Mouse (Mus musculus) MEL (cell line): Measurements from ENCODE around the gene Tbc1d10c. TPM values are rescaled to one million over a fixed set of nuclear protein-coding genes. Genes with fewer than 3 reads are reported as not detected.

Experiments used
- DNase-seq: peaks from one replicate; pipeline ENCODE4 v3.0.0; 2011; ENCODE audit warnings: low read depth, low spot score
- H3K27ac ChIP-seq: 2 replicates; pipeline ENCODE4 v1.5.1; 2012; ENCODE audit warnings: low read depth, mild to moderate bottlenecking, control low read depth, low read length, moderate library complexity; ENCODE audit not compliant: control insufficient read depth
- H3K27me3 ChIP-seq, 2 experiments: fragments of 150-350 bp in 1 of 2; sonication (generic) in 1 of 2; 2 replicates each; pipeline ENCODE4 v1.6.1; 2012; ENCODE audit warnings: low read length in 2 of 2, mild to moderate bottlenecking in 2 of 2, improper control_type of control experiment in 1 of 2, moderate library complexity in 1 of 2; ENCODE audit not compliant: insufficient read depth in 2 of 2, control insufficient read depth in 1 of 2
- H3K36me3 ChIP-seq, 2 experiments: 2 replicates each; pipeline ENCODE4 v1.6.1; 2012 to 2014; ENCODE audit warnings: low read length in 2 of 2, improper control_type of control experiment in 1 of 2, inconsistent platforms in 1 of 2, mild to moderate bottlenecking in 1 of 2; ENCODE audit not compliant: insufficient read depth in 2 of 2, control insufficient read depth in 1 of 2
- H3K4me1 ChIP-seq, 2 experiments: fragments of 150-350 bp in 1 of 2; sonication (generic) in 1 of 2; 2 replicates each; pipeline ENCODE4 v1.6.1; 2012; ENCODE audit warnings: low read length in 2 of 2, improper control_type of control experiment in 1 of 2, mild to moderate bottlenecking in 1 of 2; ENCODE audit not compliant: insufficient read depth in 2 of 2, control insufficient read depth in 1 of 2
- H3K4me3 ChIP-seq, 2 experiments: fragments of 150-350 bp in 1 of 2; sonication (generic) in 1 of 2; 2 replicates each; pipeline ENCODE4 v1.5.1; 2012; ENCODE audit warnings: low read depth in 2 of 2, low read length in 2 of 2, mild to moderate bottlenecking in 2 of 2, moderate library complexity in 2 of 2, control low read depth in 1 of 2, improper control_type of control experiment in 1 of 2; ENCODE audit not compliant: control insufficient read depth in 1 of 2, insufficient read depth in 1 of 2
- H3K79me2 ChIP-seq: 2 replicates; pipeline ENCODE4 v1.6.1; 2012; ENCODE audit warnings: mild to moderate bottlenecking, low read length, moderate library complexity; ENCODE audit not compliant: control insufficient read depth, poor library complexity, insufficient read depth
- H3K9ac ChIP-seq: 2 replicates; pipeline ENCODE4 v1.6.1; 2012; ENCODE audit warnings: low read depth, mild to moderate bottlenecking, control low read depth, low read length, moderate library complexity; ENCODE audit not compliant: control insufficient read depth, poor library complexity, severe bottlenecking
- H3K9me3 ChIP-seq: fragments of 150-350 bp; sonication (generic); replicated peaks from 2 replicates; pipeline ENCODE4 v1.6.1; 2012; ENCODE audit warnings: mild to moderate bottlenecking, low read length, improper control_type of control experiment, moderate library complexity; ENCODE audit not compliant: insufficient read depth
- BHLHE40 ChIP-seq: IDR thresholded peaks from 2 replicates; pipeline ENCODE4 v1.6.1; 2012; ENCODE audit warnings: low read depth, mild to moderate bottlenecking, inconsistent platforms, low read length, improper control_type of control experiment, borderline replicate concordance
- CHD1 ChIP-seq: IDR thresholded peaks from 2 replicates; pipeline ENCODE4 v1.6.1; 2012; ENCODE audit warnings: low read depth, mild to moderate bottlenecking, inconsistent platforms, low read length, improper control_type of control experiment
- CHD2 ChIP-seq: IDR thresholded peaks from 2 replicates; pipeline ENCODE4 v1.6.1; 2011; ENCODE audit warnings: low read length, improper control_type of control experiment
- ELF1 ChIP-seq: IDR thresholded peaks from 2 replicates; pipeline ENCODE4 v1.6.1; 2014; ENCODE audit warnings: low read depth, mild to moderate bottlenecking, inconsistent platforms, low read length, improper control_type of control experiment, moderate library complexity
- EP300 ChIP-seq, 2 experiments: IDR thresholded peaks; 2 replicates each; pipeline ENCODE4 v1.6.1; 2011; ENCODE audit warnings: improper control_type of control experiment in 2 of 2, low read length in 2 of 2, low read depth in 1 of 2, mild to moderate bottlenecking in 1 of 2
- ETS1 ChIP-seq: IDR thresholded peaks from 2 replicates; pipeline ENCODE4 v1.6.1; 2012; ENCODE audit warnings: low read depth, mild to moderate bottlenecking, inconsistent platforms, low read length, improper control_type of control experiment, moderate library complexity
- HCFC1 ChIP-seq: IDR thresholded peaks from 2 replicates; pipeline ENCODE4 v1.6.1; 2012; ENCODE audit warnings: low read depth, mild to moderate bottlenecking, inconsistent platforms, low read length, improper control_type of control experiment, moderate library complexity
- KAT2A ChIP-seq: conservative IDR thresholded peaks from 2 replicates; pipeline ENCODE4 v1.6.1; 2012; ENCODE audit warnings: low read depth, low read length, improper control_type of control experiment, inconsistent platforms
- MAFK ChIP-seq: IDR thresholded peaks from 2 replicates; pipeline ENCODE4 v1.6.1; 2011; ENCODE audit warnings: low read depth, mild to moderate bottlenecking, low read length, improper control_type of control experiment, borderline replicate concordance
- MAX ChIP-seq: IDR thresholded peaks from 2 replicates; pipeline ENCODE4 v1.6.1; 2011; ENCODE audit warnings: low read length, improper control_type of control experiment
- MAZ ChIP-seq: IDR thresholded peaks from 2 replicates; pipeline ENCODE4 v1.6.1; 2012; ENCODE audit warnings: low read depth, mild to moderate bottlenecking, inconsistent platforms, low read length, improper control_type of control experiment
- MEF2A ChIP-seq: IDR thresholded peaks from 2 replicates; pipeline ENCODE4 v1.6.1; 2014; ENCODE audit warnings: low read depth, mild to moderate bottlenecking, inconsistent platforms, low read length, improper control_type of control experiment; ENCODE audit not compliant: poor library complexity, insufficient replicate concordance, severe bottlenecking; ENCODE audit errors: extremely low read depth
- MXI1 ChIP-seq: IDR thresholded peaks from 2 replicates; pipeline ENCODE4 v1.6.1; 2011; ENCODE audit warnings: mild to moderate bottlenecking, low read depth, low read length, improper control_type of control experiment
- MYC ChIP-seq: IDR thresholded peaks from 2 replicates; pipeline ENCODE4 v1.6.1; 2011; ENCODE audit warnings: low read depth, mild to moderate bottlenecking, low read length, improper control_type of control experiment, moderate library complexity
- NELFE ChIP-seq: IDR thresholded peaks from 2 replicates; pipeline ENCODE4 v1.6.1; 2011; ENCODE audit warnings: low read depth, low read length, improper control_type of control experiment
- NRF1 ChIP-seq: IDR thresholded peaks from 2 replicates; pipeline ENCODE4 v1.6.1; 2014; ENCODE audit warnings: low read depth, mild to moderate bottlenecking, inconsistent platforms, low read length, improper control_type of control experiment, moderate library complexity; ENCODE audit not compliant: poor library complexity, insufficient read depth, severe bottlenecking
- POLR2A ChIP-seq, 2 experiments: IDR thresholded peaks; 2 replicates each; pipeline ENCODE4 v1.6.1; 2011 to 2012; ENCODE audit warnings: low read length in 2 of 2, mild to moderate bottlenecking in 2 of 2, control low read depth in 1 of 2, improper control_type of control experiment in 1 of 2, low read depth in 1 of 2, moderate library complexity in 1 of 2; ENCODE audit not compliant: control insufficient read depth in 1 of 2, insufficient read depth in 1 of 2, poor library complexity in 1 of 2
- POLR2AphosphoS2 ChIP-seq: IDR thresholded peaks from 2 replicates; pipeline ENCODE4 v1.6.1; 2011; ENCODE audit warnings: low read length, improper control_type of control experiment
- POLR2AphosphoS5 ChIP-seq: IDR thresholded peaks from 2 replicates; pipeline ENCODE4 v1.6.1; 2012; ENCODE audit warnings: low read depth, borderline replicate concordance, mild to moderate bottlenecking, inconsistent platforms, low read length, moderate library complexity, mixed read lengths
- RAD21 ChIP-seq: IDR thresholded peaks from 2 replicates; pipeline ENCODE4 v1.6.1; 2011; ENCODE audit warnings: mild to moderate bottlenecking, low read depth, low read length, improper control_type of control experiment
- SIN3A ChIP-seq: IDR thresholded peaks from 2 replicates; pipeline ENCODE4 v1.6.1; 2012; ENCODE audit warnings: low read length, improper control_type of control experiment, inconsistent platforms
- SMC3 ChIP-seq: IDR thresholded peaks from 2 replicates; pipeline ENCODE4 v1.6.1; 2011; ENCODE audit warnings: low read depth, low read length, improper control_type of control experiment
- TAL1 ChIP-seq: IDR thresholded peaks from 2 replicates; pipeline ENCODE4 v1.6.1; 2012; ENCODE audit warnings: mild to moderate bottlenecking, inconsistent platforms, low read length, moderate library complexity, mixed read lengths
- TBP ChIP-seq: IDR thresholded peaks from 2 replicates; pipeline ENCODE4 v1.8.0; 2011; ENCODE audit warnings: low read depth, low read length, improper control_type of control experiment
- UBTF ChIP-seq: IDR thresholded peaks from 2 replicates; pipeline ENCODE4 v1.6.1; 2012; ENCODE audit warnings: low read depth, mild to moderate bottlenecking, inconsistent platforms, low read length, improper control_type of control experiment, moderate library complexity, borderline replicate concordance; ENCODE audit not compliant: insufficient read depth
- USF1 ChIP-seq: IDR thresholded peaks from 2 replicates; pipeline ENCODE4 v1.6.1; 2014; ENCODE audit warnings: low read depth, mild to moderate bottlenecking, inconsistent platforms, low read length, improper control_type of control experiment, moderate library complexity
- ZC3H11A ChIP-seq: IDR thresholded peaks from 2 replicates; pipeline ENCODE4 v1.6.1; 2012; ENCODE audit warnings: low read depth, mild to moderate bottlenecking, inconsistent platforms, low read length, improper control_type of control experiment
- ZKSCAN1 ChIP-seq: IDR thresholded peaks from 2 replicates; pipeline ENCODE4 v1.6.1; 2012; ENCODE audit warnings: low read depth, mild to moderate bottlenecking, inconsistent platforms, low read length, improper control_type of control experiment, moderate library complexity
- ZMIZ1 ChIP-seq: IDR thresholded peaks from 2 replicates; pipeline ENCODE4 v1.6.1; 2012; ENCODE audit warnings: low read depth, mild to moderate bottlenecking, inconsistent platforms, low read length, improper control_type of control experiment, moderate library complexity
- ZNF384 ChIP-seq: IDR thresholded peaks from 2 replicates; pipeline ENCODE4 v1.6.1; 2012; ENCODE audit warnings: low read depth, mild to moderate bottlenecking, inconsistent platforms, low read length, improper control_type of control experiment
- polyA plus RNA-seq, 2 experiments: library from polyadenylated mRNA; stranded (reverse) in 1 of 2; unstranded in 1 of 2; fragments of >175 nt in 1 of 2; fragments of >200 nt in 1 of 2; gene quantifications; 2 replicates each; pipeline versions ENCODE4 v1.2.1 to v1.2.4; 2012; ENCODE audit warnings: low replicate concordance in 2 of 2, low read depth in 1 of 2; ENCODE audit not compliant: insufficient read length in 2 of 2, insufficient read depth in 1 of 2, missing spikeins in 1 of 2
- total RNA-seq: library from RNA; depleted of rRNA; stranded (reverse); fragments of 300-350 nt; gene quantifications from 2 replicates; pipeline ENCODE4 v1.2.3, GENCODE M21; 2012

Tbc1d10c gene
- total and polyA plus RNA-seq, 3 experiments, result 14.0 to 15.5 TPM; not detected in 1

- Histone ChIP-seq H3K36me3 (peaks cover 1 to 3% of the 10 kb centered on the region in 2 experiments; a peak in 1 of 4 replicates), H3K27ac (no peak overlapping the region), H3K9me3 (no peaks in the 10 kb centered on the region), H3K4me1 (peaks cover 5 to 14% of the 10 kb centered on the region in 2 experiments; a peak in 3 of 4 replicates), H3K4me3 (peak overlapping the region; percentile 73 to 99), H3K27me3 (no peaks in the 10 kb centered on the region), H3K9ac (peak overlapping the region; percentile 78), H3K79me2 (peaks cover 9% of the 10 kb centered on the region)
- TF ChIP-seq CHD2 (no peak), TAL1 (no peak), CHD1 (no peak), MAX (no peak), MAFK (no peak), EP300 (IDR thresholded peaks at IDR 0.05; ENCODE audit: low read depth in 1 of 2, low read length in 2 of 2) (no peak), UBTF (no peak), TBP (no peak), POLR2AphosphoS5 (no peak), ZNF384 (no peak), SMC3 (no peak), ETS1 (no peak), KAT2A (no peak), ZC3H11A (no peak), BHLHE40 (no peak), RAD21 (no peak), POLR2A (IDR thresholded peaks at IDR 0.05; ENCODE audit: control insufficient read depth in 1 of 2, insufficient read depth in 1 of 2, low read depth in 1 of 2, low read length in 2 of 2, poor library complexity in 1 of 2) (no peak; a peak in 1 of 4 replicates), SIN3A (no peak), ELF1 (no peak)
- DNase-seq, result peak; percentile 46
These were observed 42.3 kb downstream of the Tbc1d10c start for GRCm38 (mm10) chr19:4148819-4149218.

GRCm38 (mm10) chr19:4148491-4148806 lies 42.6 kb downstream of the Tbc1d10c start, which contains the start of gene Coro1b:
Gene Coro1b, plus strand, starts transcription at chr19:4148619.
- H3K27ac ChIP-seq, result no peak within 1 kb of the TSS
- peaks cover 5 to 14% of the 10 kb centered on the region in 2 experiments; a peak in 3 of 4 replicates for H3K4me1 ChIP-seq
- peak; percentile 93 for DNase-seq
- TF ChIP-seq POLR2A (IDR thresholded peaks at IDR 0.05; ENCODE audit: control insufficient read depth in 1 of 2, insufficient read depth in 1 of 2, low read depth in 1 of 2, low read length in 2 of 2, poor library complexity in 1 of 2) (peak; percentile 47 to 67; a peak in 2 of 4 replicates), ELF1 (peak; percentile 96), POLR2AphosphoS5 (no peak), TAL1 (no peak), MYC (no peak), POLR2AphosphoS2 (peak; percentile 63; the same call in 1 of the 2 replicates), KAT2A (no peak), UBTF (no peak), MEF2A (no peak), BHLHE40 (peak; percentile 97), SIN3A (peak; percentile 51), HCFC1 (peak; percentile 76), USF1 (peak; percentile 85), MAX (no peak), TBP (no peak), NRF1 (peak; percentile 39; the same call in 1 of the 2 replicates), ZKSCAN1 (no peak), ZMIZ1 (peak; percentile 37; the same call in 1 of the 2 replicates), MAZ (peak; percentile 21; the same call in 1 of the 2 replicates), CHD1 (no peak), MXI1 (no peak; the same call in 1 of the 2 replicates), NELFE (peak; percentile 68)

More at GRCm38 (mm10) chr19:4148491-4148806, 42.6 kb downstream of the Tbc1d10c start, which contains the start of gene Coro1b:
- Histone ChIP-seq H3K9ac (peak within 1 kb of the TSS; percentile 78), H3K27me3 (no peaks in the 10 kb centered on the region), H3K79me2 (peaks cover 9% of the 10 kb centered on the region), H3K36me3 (peaks cover 0 to 3% of the 10 kb centered on the region in 2 experiments; a peak in 1 of 4 replicates), H3K9me3 (no peaks in the 10 kb centered on the region), H3K4me3 (peak within 1 kb of the TSS; percentile 73 to 99)
